Mouse (Mus musculus) olfactory bulb, adult 2 months (tissue): ENCODE results near the gene Myom1.

Experiments used
- CTCF ChIP-seq: fragments of 200-500 bp; IDR thresholded peaks from 2 replicates; pipeline ENCODE4 v1.5.1; 2012; ENCODE audit warnings: low read depth, mild to moderate bottlenecking, low read length, moderate library complexity; ENCODE audit not compliant: insufficient read depth
- POLR2A ChIP-seq: fragments of 200-500 bp; IDR thresholded peaks from 2 replicates; pipeline ENCODE4 v1.6.1; 2012; ENCODE audit warnings: mild to moderate bottlenecking, low read depth, low read length, moderate library complexity; ENCODE audit not compliant: insufficient read depth

- TF ChIP-seq POLR2A = no peak
- no peak for TF ChIP-seq CTCF
These were observed 91.4 kb downstream of the Myom1 start for GRCm38 (mm10) chr17:71093793-71094192.
